Mouse (Mus musculus) spleen, embryonic (tissue): ENCODE data around the gene Mthfsd.

Source experiments
- CTCF ChIA-PET: fragments of 350-600 bp; sonication (Branson Sonifier 250); formaldehyde crosslinking; loops from one replicate; lab custom pipeline; 2022; lab: Charles Lee

Mthfsd gene

DNA sequence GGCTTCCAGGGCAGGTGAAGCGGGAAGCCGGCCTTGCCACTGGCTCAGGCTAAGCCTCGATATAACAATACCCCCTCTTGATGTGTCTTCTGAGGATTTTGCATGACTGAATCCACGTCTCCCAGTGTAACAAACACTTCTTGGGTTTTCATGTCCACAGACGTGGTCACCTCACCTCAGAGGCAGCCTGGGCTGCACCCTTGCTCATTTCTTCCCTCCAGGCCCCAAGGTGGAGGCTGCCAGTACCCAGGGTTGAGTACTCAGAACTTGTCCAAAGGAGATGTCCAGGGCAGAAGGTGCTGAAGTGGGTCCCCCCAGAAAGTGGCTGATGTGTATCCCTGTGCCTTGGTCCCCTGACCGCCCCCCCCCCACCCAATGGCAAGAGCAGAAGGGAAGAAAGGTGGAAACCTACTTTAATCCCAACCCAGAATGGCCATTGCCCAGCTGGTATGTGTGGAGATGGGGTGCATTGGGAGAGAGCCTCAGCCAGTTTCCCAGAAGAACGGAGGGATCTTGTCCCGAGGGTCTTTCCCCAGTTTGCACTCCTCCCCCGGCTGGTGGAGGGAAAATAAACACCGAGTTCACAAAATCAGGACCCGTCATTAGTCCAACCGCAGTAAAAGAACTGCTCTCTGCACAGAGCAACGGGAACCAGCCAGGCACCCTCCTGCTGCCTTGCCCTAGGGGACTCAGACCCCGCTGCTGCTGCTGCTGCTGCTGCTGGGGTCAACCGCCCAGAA, 33.9 kb downstream of the Mthfsd start:
- CTCF ChIA-PET: interaction anchor here (0.7 kb wide), 1 partner anchor 66 kb away, joined by 6 read pairs; no protein-coding TSS in a partner anchor

GRCm38 (mm10) chr8:121073174-121074107, 34.8 kb downstream of the Mthfsd start:
- CTCF ChIA-PET: no interaction called here

- CTCF ChIA-PET: no interaction called here
Measured at GRCm38 (mm10) chr8:121072406-121073130, 35.6 kb downstream of the Mthfsd start.

- CTCF ChIA-PET: no interaction called here
Measured at GRCm38 (mm10) chr8:121071454-121071853, 36.7 kb downstream of the Mthfsd start.

- CTCF ChIA-PET: no interaction called here
Measured at GRCm38 (mm10) chr8:121063649-121064048, 44.5 kb downstream of the Mthfsd start.

DNA sequence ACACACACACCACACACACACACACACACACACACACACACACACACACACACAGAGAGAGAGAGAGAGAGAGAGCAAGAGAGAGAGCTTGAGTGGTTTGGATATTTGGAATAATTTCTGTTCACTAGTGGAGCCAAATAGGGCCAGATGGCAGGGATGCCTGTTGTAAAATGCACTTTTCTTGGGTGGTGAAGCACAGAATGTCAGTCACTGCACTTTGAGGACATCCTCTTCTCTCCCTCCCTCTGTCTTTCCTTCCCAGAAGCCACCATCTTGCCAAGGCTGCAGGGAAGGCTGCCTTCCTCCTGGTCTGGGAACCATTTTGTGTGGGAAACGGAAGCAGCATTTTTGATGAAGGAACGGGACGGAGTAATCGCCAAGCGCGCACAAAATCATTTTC, 45.7 kb downstream of the Mthfsd start:
- CTCF ChIA-PET: no interaction called here

- CTCF ChIA-PET: no interaction called here
Measured at GRCm38 (mm10) chr8:121059098-121059497, 49.1 kb downstream of the Mthfsd start.

DNA sequence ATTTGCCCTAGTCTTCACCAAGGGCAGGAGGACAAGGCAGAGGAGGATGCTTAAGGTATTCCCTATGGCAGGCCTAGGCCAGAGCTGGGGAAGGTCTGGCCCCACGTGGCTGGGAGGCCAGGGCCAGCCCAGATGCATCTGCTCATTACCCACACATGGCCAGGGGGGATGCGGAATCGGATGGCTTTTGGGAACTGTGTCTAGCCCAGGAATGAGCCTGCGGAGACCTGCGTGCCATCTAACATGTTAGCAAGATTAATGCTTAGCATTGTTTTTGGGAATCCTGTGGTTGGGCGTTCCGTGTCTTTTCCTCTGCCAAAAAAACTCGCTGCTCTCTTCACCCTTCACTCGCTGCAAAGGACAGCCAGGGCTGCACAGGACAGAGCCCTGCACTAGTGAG, 50.1 kb downstream of the Mthfsd start:
- CTCF ChIA-PET: no interaction called here

- CTCF ChIA-PET: no interaction called here
Measured at GRCm38 (mm10) chr8:121047441-121047840, 60.8 kb downstream of the Mthfsd start.

DNA sequence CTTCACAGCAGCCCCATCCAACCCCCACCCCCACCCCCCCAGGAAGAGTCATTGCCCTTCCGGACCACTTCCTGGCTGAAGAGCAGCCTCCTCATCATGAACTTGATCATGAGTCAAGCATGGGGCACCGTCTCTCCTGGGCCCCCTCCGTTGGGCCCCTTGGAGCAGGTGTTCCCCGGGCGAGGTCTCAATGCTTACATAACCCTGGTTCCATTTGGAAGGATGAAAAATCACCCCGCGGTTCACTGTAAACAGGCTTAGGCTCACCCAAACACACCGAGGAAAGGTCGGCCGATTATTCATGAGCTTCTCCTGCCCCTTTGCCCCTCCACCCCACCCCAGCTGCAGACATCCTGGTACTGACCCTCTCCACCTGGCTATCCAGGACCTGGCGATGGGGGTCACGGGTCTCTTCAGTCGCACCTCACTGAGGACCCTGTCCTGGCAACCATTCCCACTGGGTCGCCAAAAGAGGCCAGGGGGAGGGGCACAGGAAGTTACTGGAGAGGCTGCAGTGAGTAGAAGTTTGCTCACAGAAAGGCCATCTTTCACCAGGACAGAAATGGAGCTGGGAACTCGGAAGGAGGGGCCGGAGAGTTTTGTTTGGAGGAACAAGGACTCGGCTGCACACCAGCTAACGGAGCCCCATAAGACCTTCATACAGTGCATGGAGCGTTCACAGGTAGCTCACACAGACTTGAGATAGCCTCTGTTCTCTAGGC, 64.3 kb downstream of the Mthfsd start:
- CTCF ChIA-PET: no interaction called here
